Mouse (Mus musculus) lung, adult 2 months (tissue): ENCODE results near the gene Cd80. TPM values are rescaled to one million over a fixed set of nuclear protein-coding genes. Genes with fewer than 3 reads are reported as not detected.

Experiments used
- DNase-seq: peaks from one replicate; pipeline ENCODE4 v3.0.0; 2022
- H3K4me1 ChIP-seq: fragments of 200-500 bp; 2 replicates; pipeline ENCODE4 v1.6.1; 2011; ENCODE audit warnings: low read length; ENCODE audit not compliant: control insufficient read depth, insufficient read depth
- H3K4me3 ChIP-seq: fragments of 200-500 bp; replicated peaks from 2 replicates; pipeline ENCODE3; 2011; ENCODE audit warnings: low read depth, mild to moderate bottlenecking, control low read depth, low read length; ENCODE audit errors: extremely low read depth
- CTCF ChIP-seq: fragments of 200-500 bp; IDR thresholded peaks from 2 replicates; pipeline ENCODE4 v1.5.1; 2011; ENCODE audit warnings: mild to moderate bottlenecking, low read length, control low read depth; ENCODE audit not compliant: insufficient read depth
- POLR2A ChIP-seq: fragments of 200-500 bp; IDR thresholded peaks from 2 replicates; pipeline ENCODE4 v1.6.1; 2011; ENCODE audit warnings: low read depth, mild to moderate bottlenecking, control low read depth, low read length, borderline replicate concordance; ENCODE audit errors: extremely low read depth
- WGBS: fragments of 180-500 bp; shearing (Covaris S2); methylation state at CpG from one replicate; pipeline ENCODE4 v1.1.7; 2018; 5-methylcytosine and 5-hydroxymethylcytosine counted together
- polyA plus RNA-seq: library from polyadenylated mRNA; depleted of rRNA; stranded (reverse); fragments of >200 nt; gene quantifications from 2 replicates; pipeline ENCODE4 v1.2.3, GENCODE M21; 2012

Cd80 gene
- polyA plus RNA-seq, 1 experiment, result 0.98 TPM

DNA sequence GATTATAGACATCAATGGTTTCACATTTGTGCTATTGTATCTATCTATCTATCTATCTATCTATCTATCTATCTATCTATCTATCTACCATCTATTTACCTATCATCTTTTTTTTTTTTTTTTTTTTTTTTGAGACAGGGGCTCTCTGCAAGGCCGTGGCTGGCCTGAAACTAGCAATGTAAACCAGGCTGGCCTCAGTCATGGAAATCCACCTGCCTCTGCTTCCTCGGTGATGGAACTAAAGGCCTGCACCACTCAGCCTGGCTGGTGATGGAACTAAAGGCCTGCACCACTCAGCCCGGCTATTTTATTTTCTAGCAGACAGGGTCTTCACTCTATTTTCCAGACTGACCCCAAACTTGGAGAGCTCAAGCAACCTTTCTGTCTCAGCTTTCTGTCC is 22.9 kb downstream of the Cd80 start:
- TF ChIP-seq CTCF, result no peak
- no peak for TF ChIP-seq POLR2A
- no peak for DNase-seq
- WGBS, result 94% methylated on average over 3 of the region's 3 CpGs
- Histone ChIP-seq H3K4me1 (peaks cover 2% of the 10 kb centered on the region; the same call in 1 of the 2 replicates), H3K4me3 (no peak overlapping the region)

DNA sequence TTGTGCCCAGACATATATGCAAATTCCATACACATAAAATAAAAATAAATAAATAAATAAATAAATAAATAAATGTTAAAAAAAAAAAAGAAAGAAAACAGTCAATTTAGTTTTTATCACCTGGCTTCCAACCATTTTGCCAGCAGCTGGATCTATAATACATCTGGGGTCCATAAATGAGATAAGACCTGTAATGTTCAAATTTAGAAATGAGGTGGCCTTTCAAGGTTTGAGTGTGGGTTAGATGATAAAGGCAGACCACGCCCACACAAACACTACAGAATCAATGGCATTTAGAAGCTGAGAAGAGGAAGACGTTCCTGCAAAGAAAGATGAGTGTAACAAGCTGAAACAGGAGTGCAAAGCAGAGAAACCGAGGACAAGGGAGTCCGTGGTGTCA is 26.0 kb downstream of the Cd80 start:
- 79% methylated on average over 4 of the region's 4 CpGs for WGBS
- no peak for DNase-seq

DNA sequence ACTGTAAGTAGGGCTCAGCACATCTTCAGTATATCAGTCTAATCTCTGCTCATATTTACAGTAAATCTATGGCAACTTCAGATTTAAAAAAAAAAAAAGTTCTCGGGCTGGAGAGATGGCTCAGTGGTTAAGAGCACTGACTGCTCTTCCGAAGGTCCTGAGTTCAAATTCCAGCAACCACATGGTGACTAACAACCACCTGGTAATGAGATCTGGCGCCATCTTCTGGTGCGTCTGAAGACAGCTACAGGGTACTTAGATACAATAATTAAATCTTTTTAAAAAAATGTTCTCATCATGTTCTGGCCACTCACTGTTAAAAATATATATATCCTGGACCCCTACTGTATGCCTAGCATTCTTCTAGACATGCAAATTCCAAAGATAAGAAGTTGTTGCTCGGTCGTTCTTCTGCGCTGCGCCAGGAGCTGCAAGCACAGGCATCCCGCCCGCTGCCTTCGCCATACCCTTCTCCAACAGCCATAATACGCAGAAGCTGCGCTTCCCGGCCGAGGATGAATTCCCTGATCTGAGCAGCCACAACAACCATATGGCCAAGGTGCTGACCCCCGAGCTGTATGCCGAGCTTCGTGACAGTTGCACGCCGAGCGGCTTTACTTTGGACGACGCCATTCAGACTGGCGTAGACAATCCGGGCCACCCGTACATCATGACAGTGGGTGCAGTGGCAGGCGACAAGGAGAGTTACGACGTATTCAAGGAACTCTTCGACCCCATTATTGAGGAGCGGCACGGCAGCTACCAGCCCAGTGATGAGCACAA is 27.6 kb downstream of the Cd80 start:
- TF ChIP-seq POLR2A, result no peak
- TF ChIP-seq CTCF, result 0 out of 2 replicates have a peak, but pooled peaks have one; percentile 5

More for the DNA sequence above, 26.0 kb downstream of the Cd80 start:
- H3K4me1 ChIP-seq, result peaks cover 3% of the 10 kb centered on the region; the same call in 1 of the 2 replicates
- no peak for TF ChIP-seq CTCF
- no peak for TF ChIP-seq POLR2A
- H3K4me3 ChIP-seq, result no peak overlapping the region

DNA sequence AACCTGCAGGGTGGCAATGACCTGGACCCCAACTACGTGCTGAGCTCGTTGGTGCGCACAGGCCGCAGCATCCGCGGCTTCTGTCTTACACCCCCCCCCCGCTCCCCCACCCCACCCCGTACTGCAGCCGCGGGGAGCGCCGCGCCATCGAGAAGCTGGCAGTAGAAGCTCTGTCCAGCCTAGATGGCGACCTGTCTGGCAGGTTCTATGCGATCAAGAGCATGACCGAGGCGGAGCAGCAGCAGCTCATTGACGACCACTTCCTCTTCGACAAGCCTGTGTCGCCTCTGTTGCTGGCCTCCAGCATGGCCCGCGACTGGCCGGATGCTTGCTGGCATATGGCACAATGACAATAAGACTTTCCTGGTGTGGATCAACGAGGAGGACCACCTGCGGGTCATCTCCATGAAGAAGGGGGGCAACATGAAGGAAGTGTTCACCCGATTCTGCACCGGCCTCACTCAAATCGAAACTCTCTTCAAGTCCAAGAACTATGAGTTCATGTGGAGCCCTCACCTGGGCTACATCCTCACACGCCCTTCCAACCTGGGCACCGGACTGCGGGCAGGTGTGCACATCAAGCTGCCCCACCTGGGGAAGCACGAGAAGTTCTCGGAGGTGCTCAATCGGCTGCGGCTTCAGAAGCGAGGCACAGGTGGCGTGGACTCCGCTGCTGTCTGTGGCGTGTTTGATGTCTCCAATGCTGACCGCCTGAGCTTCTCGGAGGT is 28.4 kb downstream of the Cd80 start:
- peak; percentile 21 for DNase-seq
- TF ChIP-seq CTCF, result no peak
- no peak for TF ChIP-seq POLR2A
- WGBS, result 20% methylated on average over 42 of the region's 42 CpGs
- H3K4me3 ChIP-seq, result peak overlapping the region; percentile 54
- H3K4me1 ChIP-seq, result peaks cover 3% of the 10 kb centered on the region; the same call in 1 of the 2 replicates

More for the DNA sequence above, 27.6 kb downstream of the Cd80 start:
- Histone ChIP-seq H3K4me1 (peaks cover 3% of the 10 kb centered on the region; the same call in 1 of the 2 replicates), H3K4me3 (peak overlapping the region; percentile 41)
- WGBS, result 18% methylated on average over 32 of the region's 32 CpGs
- DNase-seq, result peak; percentile 21

DNA sequence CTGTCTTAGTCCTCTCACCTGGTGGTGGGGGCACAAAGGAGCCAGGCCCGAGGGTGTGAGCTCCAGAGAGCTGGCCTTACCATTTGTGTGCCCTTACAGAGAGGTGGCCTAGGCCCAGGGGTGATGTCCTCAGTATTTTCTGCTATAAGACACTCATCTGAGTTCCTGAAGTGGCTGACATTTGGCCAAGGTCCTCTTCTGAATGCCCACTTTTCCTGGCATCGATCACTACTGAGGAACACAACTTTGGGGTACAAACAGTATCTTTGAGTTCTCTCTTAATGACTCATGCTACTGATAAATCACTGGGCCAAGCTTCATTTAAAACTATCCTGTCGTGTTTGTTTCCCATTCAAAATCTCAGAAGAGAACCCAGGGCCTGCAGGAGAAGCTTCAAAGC is 37.2 kb downstream of the Cd80 start:
- DNase-seq, result no peak
- H3K4me3 ChIP-seq, result no peak overlapping the region
- TF ChIP-seq POLR2A, result no peak
- no peak for TF ChIP-seq CTCF
- no peaks in the 10 kb centered on the region for H3K4me1 ChIP-seq
- 87% methylated on average over 3 of the region's 3 CpGs for WGBS

DNA sequence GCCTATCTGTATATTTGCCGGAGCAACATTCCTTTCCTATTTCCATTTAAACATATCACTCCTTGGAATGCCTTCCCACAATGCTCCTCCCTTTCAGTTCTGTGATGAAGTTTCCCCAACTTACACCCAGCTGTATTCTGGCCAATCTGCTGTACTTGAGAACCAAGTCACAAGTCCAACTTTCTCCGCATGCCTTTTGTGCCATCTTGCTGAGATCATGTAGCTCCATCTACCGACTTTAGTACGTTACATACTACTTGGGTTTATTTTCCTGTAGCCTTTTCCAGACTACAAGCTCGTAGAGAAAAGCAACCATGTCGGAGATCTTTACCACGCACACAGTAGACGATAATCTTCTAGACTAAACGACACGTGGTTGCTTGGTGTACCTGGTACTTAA is 38.5 kb downstream of the Cd80 start:
- WGBS, result 74% methylated on average over 10 of the region's 10 CpGs
- Histone ChIP-seq H3K4me3 (no peak overlapping the region), H3K4me1 (no peaks in the 10 kb centered on the region)
- no peak for DNase-seq
- no peak for TF ChIP-seq POLR2A
- no peak for TF ChIP-seq CTCF

DNA sequence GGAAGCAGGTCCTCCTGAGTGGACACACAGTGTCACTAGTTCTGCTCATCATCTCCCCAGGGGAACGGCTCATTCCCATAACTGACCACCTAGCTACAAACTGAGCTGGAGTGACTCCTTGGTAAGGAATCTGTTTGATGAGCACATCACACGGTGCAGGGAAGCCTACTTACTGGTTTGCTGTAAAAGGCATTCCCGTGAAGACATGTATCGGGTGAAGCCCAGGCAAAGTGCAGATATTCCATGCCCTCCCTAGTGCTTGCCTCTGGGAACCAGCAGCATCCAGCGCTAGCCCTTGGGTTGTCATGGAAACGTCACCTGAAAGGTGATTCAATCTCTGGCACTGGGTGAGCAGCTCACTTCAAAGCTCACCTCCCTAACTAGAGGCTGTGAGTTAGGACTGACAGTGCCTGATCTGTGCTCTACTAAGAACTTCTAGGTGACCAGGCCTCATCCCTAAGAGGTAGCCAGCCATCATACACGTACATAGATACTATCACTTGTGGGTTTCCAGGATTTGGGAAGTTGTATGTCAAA is 41.3 kb downstream of the Cd80 start:
- TF ChIP-seq POLR2A (no peak), CTCF (no peak)
- DNase-seq, result no peak
- no peak overlapping the region for H3K4me3 ChIP-seq
- no peaks in the 10 kb centered on the region for H3K4me1 ChIP-seq
- 80% methylated on average over 7 of the region's 7 CpGs for WGBS

DNA sequence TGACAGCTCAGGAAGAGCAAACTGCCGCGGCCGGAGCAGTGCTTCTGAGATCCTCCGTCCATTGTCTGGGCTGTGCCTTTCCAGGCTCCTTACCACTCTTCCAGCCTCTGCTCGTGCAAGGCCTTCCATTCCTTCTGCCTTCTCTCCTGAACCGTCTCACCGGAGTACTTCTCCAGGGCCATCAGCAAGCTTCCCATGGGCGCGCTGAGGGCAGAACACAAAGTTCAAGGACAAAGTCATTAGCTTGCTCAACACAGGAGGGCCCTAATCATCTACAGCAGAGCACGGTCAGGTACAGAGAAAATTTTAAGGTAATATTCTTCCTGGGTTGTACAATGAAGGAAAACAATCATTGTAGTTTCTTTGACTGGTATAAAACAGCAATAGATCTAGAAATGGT is 47.1 kb downstream of the Cd80 start:
- WGBS, result 86% methylated on average over 10 of the region's 10 CpGs
- TF ChIP-seq CTCF, result no peak
- TF ChIP-seq POLR2A, result no peak
- no peak for DNase-seq

DNA sequence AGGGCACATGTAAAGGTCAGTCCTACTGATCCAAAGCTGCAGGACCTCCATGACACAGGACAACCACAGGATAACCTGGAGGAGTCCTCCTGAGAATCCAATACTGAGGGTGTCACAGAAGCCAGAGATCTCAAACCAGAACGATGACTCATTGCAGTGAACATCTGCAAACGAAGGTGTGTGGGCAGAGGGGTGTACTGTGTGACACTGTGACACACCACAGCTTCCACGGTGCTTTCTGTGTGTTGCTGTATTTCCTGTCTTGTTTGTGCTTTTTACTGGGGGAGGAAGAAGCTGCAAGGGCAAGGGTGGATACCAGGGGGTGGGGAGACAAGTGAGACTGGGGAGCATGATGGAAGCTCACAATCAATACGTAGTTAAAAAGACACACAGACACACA is 48.2 kb downstream of the Cd80 start:
- 82% methylated on average over 4 of the region's 4 CpGs for WGBS

More for the DNA sequence above, 47.1 kb downstream of the Cd80 start:
- H3K4me1 ChIP-seq, result no peaks in the 10 kb centered on the region
- no peak overlapping the region for H3K4me3 ChIP-seq

DNA sequence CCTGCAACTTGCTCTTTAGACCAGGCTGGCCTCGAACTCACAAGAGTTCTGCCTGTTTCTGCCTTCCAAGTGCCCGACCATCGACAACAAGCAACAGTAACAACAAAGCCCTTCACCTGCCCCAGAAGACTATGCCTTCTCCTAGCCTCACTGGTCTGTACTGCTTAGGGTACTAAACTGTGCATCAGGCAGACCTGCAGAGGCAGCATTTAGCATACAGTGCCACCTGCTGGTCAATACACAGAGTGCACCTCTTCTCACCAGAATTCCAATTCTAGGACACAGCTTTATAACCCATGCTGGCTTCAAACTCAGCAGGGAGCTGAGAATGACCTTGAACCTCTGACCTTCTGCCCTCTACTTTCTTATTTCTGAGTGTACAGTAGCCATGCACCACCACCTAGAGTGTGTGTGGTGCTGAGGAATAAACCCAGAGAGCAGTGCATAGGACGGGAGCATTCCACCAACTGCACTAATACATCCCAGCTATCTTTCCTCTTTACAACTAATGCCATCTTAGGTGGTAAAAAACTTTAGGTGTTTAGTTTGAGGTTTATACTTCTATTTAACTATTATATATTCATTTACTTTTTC is 50.8 kb downstream of the Cd80 start:
- 67% methylated on average over 4 of the region's 4 CpGs for WGBS
- peak; percentile 49 for DNase-seq
- no peak overlapping the region for H3K4me3 ChIP-seq
- H3K4me1 ChIP-seq, result no peaks in the 10 kb centered on the region
- TF ChIP-seq CTCF (peak; percentile 90), POLR2A (no peak)

More for the DNA sequence above, 48.2 kb downstream of the Cd80 start:
- Histone ChIP-seq H3K4me1 (no peaks in the 10 kb centered on the region), H3K4me3 (no peak overlapping the region)
- DNase-seq, result no peak
- TF ChIP-seq CTCF, result no peak
- TF ChIP-seq POLR2A, result no peak
